Mouse (Mus musculus) intestine, embryonic 14.5 days (tissue): ENCODE measurements around the gene Ccdc6. TPM values are rescaled to one million over a fixed set of nuclear protein-coding genes. Genes with fewer than 3 reads are reported as not detected.

Experiments
- ATAC-seq: fragments of 200-750 bp; cut with Nextera tagmentation; replicated peaks from 2 replicates; pipeline ENCODE4 v1.8.0; 2017; ENCODE audit warnings: low read depth, moderate number of reproducible peaks, moderate TSS enrichment, moderate library complexity; ENCODE audit not compliant: low FRiP score, low TSS enrichment
- DNase-seq: peaks from one replicate; pipeline ENCODE4 v3.0.0-alpha.2; 2018; ENCODE audit warnings: low spot score
- H3K27ac ChIP-seq: fragments of 300-500 bp; sonication (generic); 2 replicates; pipeline ENCODE4 v1.5.1; 2014; ENCODE audit warnings: low read depth, mild to moderate bottlenecking, control low read depth
- H3K27me3 ChIP-seq: fragments of 300-500 bp; sonication (generic); replicated peaks from 2 replicates; pipeline ENCODE4 v1.6.1; 2014; ENCODE audit warnings: low read length, control low read depth; ENCODE audit not compliant: control insufficient read depth, insufficient read depth
- H3K36me3 ChIP-seq: fragments of 300-500 bp; sonication (generic); 2 replicates; pipeline ENCODE4 v1.6.1; 2014; ENCODE audit warnings: low read length, control low read depth; ENCODE audit not compliant: control insufficient read depth, insufficient read depth
- H3K4me1 ChIP-seq: fragments of 300-500 bp; sonication (generic); replicated peaks from 2 replicates; pipeline ENCODE4 v1.6.1; 2014; ENCODE audit warnings: low read length, control low read depth, mixed read lengths; ENCODE audit not compliant: control insufficient read depth, insufficient read depth
- H3K4me2 ChIP-seq: fragments of 300-500 bp; sonication (generic); 2 replicates; pipeline ENCODE4 v1.6.1; 2014; ENCODE audit warnings: low read length
- H3K4me3 ChIP-seq: fragments of 300-500 bp; sonication (generic); 2 replicates; pipeline ENCODE4 v1.5.1; 2014; ENCODE audit warnings: low read depth, low read length, control low read depth, mixed read lengths
- H3K9ac ChIP-seq: fragments of 300-500 bp; sonication (generic); 2 replicates; pipeline ENCODE4 v1.6.1; 2014; ENCODE audit warnings: mild to moderate bottlenecking, low read length
- H3K9me3 ChIP-seq: fragments of 300-500 bp; sonication (generic); 2 replicates; pipeline ENCODE4 v1.6.1; 2016; ENCODE audit warnings: low read length, control low read depth; ENCODE audit not compliant: control insufficient read depth
- WGBS: fragments of 180-500 bp; shearing (Covaris S2); extraction: QIAGEN DNeasy Blood & Tissue Kit; methylation state at CpG from one replicate; pipeline ENCODE4 v1.1.7; 2014; 5-methylcytosine and 5-hydroxymethylcytosine counted together
- polyA plus RNA-seq: library from polyadenylated mRNA; unstranded; fragments of >200 nt; fragmentation: Nextera tagmentation; extraction: Ambion mirVana; gene quantifications from 2 replicates; pipeline ENCODE4 v1.2.1, GENCODE M21; 2014

The Ccdc6 gene
- polyA plus RNA-seq, 1 experiment from 2014 or later: 23.7 TPM

GRCm38 (mm10) chr10:70160811-70161210 lies 63.9 kb downstream of the Ccdc6 start:
- Histone ChIP-seq H3K4me3 (no peak overlapping the region), H3K9me3 (peaks cover 7% of the 10 kb centered on the region; the same call in 1 of the 2 replicates), H3K4me1 (no peaks in the 10 kb centered on the region), H3K4me2 (no peak overlapping the region), H3K27me3 (no peaks in the 10 kb centered on the region), H3K27ac (no peak overlapping the region), H3K36me3 (peaks cover 19% of the 10 kb centered on the region), H3K9ac (no peak overlapping the region)
- DNase-seq (no peak), ATAC-seq (no peak)
- WGBS: 87% methylated on average over 12 of the region's 12 CpGs

- WGBS: 93% methylated on average over 14 of the region's 14 CpGs
- Histone ChIP-seq H3K36me3 (peaks cover 12% of the 10 kb centered on the region), H3K27me3 (no peaks in the 10 kb centered on the region), H3K4me2 (no peak overlapping the region), H3K27ac (no peak overlapping the region), H3K9me3 (peaks cover 5% of the 10 kb centered on the region; the same call in 1 of the 2 replicates), H3K4me3 (no peak overlapping the region), H3K9ac (no peak overlapping the region), H3K4me1 (no peaks in the 10 kb centered on the region)
- DNase-seq (no peak), ATAC-seq (no peak)
Measured at GRCm38 (mm10) chr10:70161504-70161903, 64.6 kb downstream of the Ccdc6 start.

- no peaks in the 10 kb centered on the region for H3K27me3 ChIP-seq
- ATAC-seq (no peak), DNase-seq (no peak)
- no peak overlapping the region for H3K4me2 ChIP-seq
- H3K4me1 ChIP-seq: no peaks in the 10 kb centered on the region; the same call in 1 of the 2 replicates
- H3K4me3 ChIP-seq: no peak overlapping the region
- 49% methylated on average over 5 of the region's 5 CpGs for WGBS
- H3K27ac ChIP-seq: no peak overlapping the region
- H3K9me3 ChIP-seq: no peaks in the 10 kb centered on the region
- H3K9ac ChIP-seq: no peak overlapping the region
- H3K36me3 ChIP-seq: peaks cover 15% of the 10 kb centered on the region
Measured at GRCm38 (mm10) chr10:70163681-70164080, 66.8 kb downstream of the Ccdc6 start.

GRCm38 (mm10) chr10:70165877-70166276 lies 69.0 kb downstream of the Ccdc6 start:
- 71% methylated on average over 6 of the region's 6 CpGs for WGBS

GRCm38 (mm10) chr10:70166427-70166826 lies 69.5 kb downstream of the Ccdc6 start:
- no peak for DNase-seq
- Histone ChIP-seq H3K27ac (no peak overlapping the region), H3K36me3 (peaks cover 39% of the 10 kb centered on the region), H3K4me2 (no peak overlapping the region), H3K4me3 (no peak overlapping the region), H3K9me3 (no peaks in the 10 kb centered on the region), H3K4me1 (no peaks in the 10 kb centered on the region; the same call in 1 of the 2 replicates), H3K27me3 (no peaks in the 10 kb centered on the region), H3K9ac (no peak overlapping the region)
- WGBS: 88% methylated on average over 5 of the region's 5 CpGs
- no peak for ATAC-seq

More at GRCm38 (mm10) chr10:70165877-70166276, 69.0 kb downstream of the Ccdc6 start:
- H3K9ac ChIP-seq: no peak overlapping the region
- no peak for ATAC-seq
- no peak overlapping the region for H3K4me2 ChIP-seq
- H3K27ac ChIP-seq: no peak overlapping the region
- peaks cover 37% of the 10 kb centered on the region for H3K36me3 ChIP-seq
- DNase-seq: no peak
- H3K4me1 ChIP-seq: no peaks in the 10 kb centered on the region; the same call in 1 of the 2 replicates
- no peaks in the 10 kb centered on the region for H3K27me3 ChIP-seq
- no peaks in the 10 kb centered on the region for H3K9me3 ChIP-seq
- no peak overlapping the region for H3K4me3 ChIP-seq

GRCm38 (mm10) chr10:70167625-70168024 lies 70.7 kb downstream of the Ccdc6 start:
- 48% methylated on average over 11 of the region's 11 CpGs for WGBS
- no peak for ATAC-seq

GRCm38 (mm10) chr10:70168396-70168795 lies 71.5 kb downstream of the Ccdc6 start:
- ATAC-seq: no peak

More at GRCm38 (mm10) chr10:70167625-70168024, 70.7 kb downstream of the Ccdc6 start:
- H3K4me2 ChIP-seq: no peak overlapping the region
- H3K9me3 ChIP-seq: no peaks in the 10 kb centered on the region
- H3K9ac ChIP-seq: no peak overlapping the region
- H3K27ac ChIP-seq: no peak overlapping the region
- H3K36me3 ChIP-seq: peaks cover 49% of the 10 kb centered on the region
- DNase-seq: no peak
- H3K4me3 ChIP-seq: no peak overlapping the region
- no peaks in the 10 kb centered on the region for H3K27me3 ChIP-seq
- no peaks in the 10 kb centered on the region; the same call in 1 of the 2 replicates for H3K4me1 ChIP-seq

GRCm38 (mm10) chr10:70169044-70169443 lies 72.1 kb downstream of the Ccdc6 start:
- Histone ChIP-seq H3K27me3 (no peaks in the 10 kb centered on the region), H3K4me3 (no peak overlapping the region), H3K4me1 (peaks cover 3% of the 10 kb centered on the region; the same call in 1 of the 2 replicates), H3K9me3 (no peaks in the 10 kb centered on the region), H3K9ac (no peak overlapping the region), H3K27ac (no peak overlapping the region), H3K4me2 (no peak overlapping the region), H3K36me3 (peaks cover 49% of the 10 kb centered on the region)
- DNase-seq: no peak
- 85% methylated on average over 18 of the region's 18 CpGs for WGBS
- ATAC-seq: no peak

More at GRCm38 (mm10) chr10:70168396-70168795, 71.5 kb downstream of the Ccdc6 start:
- Histone ChIP-seq H3K27me3 (no peaks in the 10 kb centered on the region), H3K36me3 (peaks cover 49% of the 10 kb centered on the region), H3K9me3 (no peaks in the 10 kb centered on the region), H3K27ac (no peak overlapping the region), H3K4me3 (no peak overlapping the region), H3K4me1 (no peaks in the 10 kb centered on the region; the same call in 1 of the 2 replicates), H3K4me2 (no peak overlapping the region), H3K9ac (no peak overlapping the region)
- no peak for DNase-seq
- WGBS: 34% methylated on average over 13 of the region's 13 CpGs

- Histone ChIP-seq H3K27ac (no peak overlapping the region), H3K9ac (no peak overlapping the region), H3K4me3 (no peak overlapping the region), H3K36me3 (peaks cover 69% of the 10 kb centered on the region), H3K4me1 (peaks cover 3% of the 10 kb centered on the region; the same call in 1 of the 2 replicates), H3K9me3 (no peaks in the 10 kb centered on the region), H3K27me3 (no peaks in the 10 kb centered on the region), H3K4me2 (no peak overlapping the region)
- ATAC-seq (no peak), DNase-seq (peak; percentile 78)
- 52% methylated on average over 3 of the region's 3 CpGs for WGBS
Measured at GRCm38 (mm10) chr10:70173314-70173713, 76.4 kb downstream of the Ccdc6 start.
